Mouse (Mus musculus) 3134 (cell line): Measurements from ENCODE around the gene Wdr81.

ENCODE experiments used
- DNase-seq: peaks from one replicate; pipeline ENCODE4 v3.0.0-alpha.2; 2011; ENCODE audit warnings: low spot score; ENCODE audit not compliant: insufficient read length; ENCODE audit errors: extremely low read depth

Gene Wdr81

GRCm38 (mm10) chr11:75453991-75454930 lies at the start of gene Wdr81:
Gene Wdr81, minus strand, starts transcription at chr11:75454717.
- DNase-seq: peak; percentile 88

- DNase-seq: no peak
Observed at GRCm38 (mm10) chr11:75498126-75498525, 43.6 kb upstream of the Wdr81 start.

- DNase-seq: no peak
Observed at GRCm38 (mm10) chr11:75494296-75495049, 40.0 kb upstream of the Wdr81 start.

DNA sequence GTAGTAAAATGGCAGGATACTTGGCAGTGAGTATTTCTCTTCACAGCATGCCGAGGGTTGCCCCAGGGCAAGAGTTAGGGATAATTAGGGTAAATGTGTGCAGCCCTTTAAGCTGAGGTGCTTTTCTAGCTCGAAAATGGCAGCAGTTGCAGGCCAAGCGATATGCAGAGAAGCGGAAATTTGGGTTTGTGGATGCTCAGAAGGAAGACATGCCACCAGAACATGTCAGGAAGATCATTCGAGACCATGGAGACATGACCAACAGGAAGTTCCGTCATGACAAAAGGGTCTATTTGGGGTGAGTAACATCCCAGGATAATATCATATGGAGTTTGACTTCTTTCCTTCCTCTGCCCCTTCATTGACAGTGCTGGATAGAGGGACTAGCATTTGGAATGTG lies 33.0 kb upstream of the Wdr81 start:
- DNase-seq: no peak

GRCm38 (mm10) chr11:75486601-75487285 lies 32.2 kb upstream of the Wdr81 start, which contains the start of gene Prpf8:
Gene Prpf8, plus strand, starts transcription at chr11:75486816.
- peak; percentile 96 for DNase-seq

- no peak for DNase-seq
Observed at GRCm38 (mm10) chr11:75486192-75486591, 31.7 kb upstream of the Wdr81 start.

GRCm38 (mm10) chr11:75473376-75473775 lies 18.9 kb upstream of the Wdr81 start:
- DNase-seq: no peak

DNA sequence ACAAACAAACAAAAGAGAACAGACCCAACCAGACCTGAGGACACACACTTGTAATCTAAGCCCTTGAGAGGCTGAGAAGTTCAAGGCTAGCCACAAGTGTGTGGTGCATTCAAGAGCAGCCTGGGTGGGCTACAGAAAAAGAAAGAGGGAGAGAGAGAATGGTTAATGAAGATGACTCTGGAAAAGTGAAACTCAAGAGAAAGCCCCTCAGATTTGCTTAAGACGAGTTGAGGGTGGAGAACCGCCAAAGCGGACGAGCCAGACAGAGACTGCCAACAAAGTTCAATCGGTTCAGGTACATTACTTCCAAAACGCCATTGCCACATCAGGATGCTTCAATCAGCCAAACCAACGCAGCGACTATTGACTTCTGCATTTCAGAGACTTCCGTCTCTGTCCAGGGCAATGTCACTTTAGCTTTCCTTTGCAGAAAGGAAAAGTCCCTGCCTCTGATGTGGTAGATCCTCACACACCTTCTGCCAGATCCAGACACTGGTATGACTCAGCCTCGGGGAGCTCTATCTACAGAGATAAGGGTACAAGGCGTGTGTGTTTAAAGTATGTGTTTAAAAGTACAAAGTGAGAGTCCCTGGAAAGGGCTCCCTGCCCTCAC lies 18.1 kb upstream of the Wdr81 start:
- no peak for DNase-seq

- DNase-seq: no peak
Observed at GRCm38 (mm10) chr11:75470675-75471074, 16.2 kb upstream of the Wdr81 start.

DNA sequence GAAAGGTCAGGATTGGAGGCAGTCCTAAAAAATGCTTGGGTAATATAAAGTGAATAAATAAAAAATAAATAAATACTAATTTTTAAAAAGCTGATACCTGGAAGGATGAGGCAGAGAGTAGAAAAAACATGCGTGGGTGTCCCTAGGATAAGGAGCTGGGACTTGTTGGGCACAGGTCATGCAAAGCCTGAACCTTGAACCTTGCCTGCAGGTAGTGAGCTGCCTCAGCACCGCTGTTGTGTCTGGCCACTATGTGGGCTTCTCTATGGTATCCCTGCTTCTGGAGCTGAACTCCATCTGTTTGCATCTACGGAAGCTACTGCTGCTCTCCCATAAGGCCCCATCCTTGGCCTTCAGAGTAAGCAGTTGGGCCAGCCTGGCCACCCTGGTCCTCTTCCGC lies 14.7 kb upstream of the Wdr81 start:
- no peak for DNase-seq

- DNase-seq: no peak
Observed at GRCm38 (mm10) chr11:75468410-75468809, 13.9 kb upstream of the Wdr81 start.

- DNase-seq: no peak
Observed at GRCm38 (mm10) chr11:75467512-75468215, 13.1 kb upstream of the Wdr81 start.

GRCm38 (mm10) chr11:75466731-75467505 lies 12.4 kb upstream of the Wdr81 start:
- no peak for DNase-seq

GRCm38 (mm10) chr11:75465051-75465450 lies 10.5 kb upstream of the Wdr81 start:
- no peak for DNase-seq

DNA sequence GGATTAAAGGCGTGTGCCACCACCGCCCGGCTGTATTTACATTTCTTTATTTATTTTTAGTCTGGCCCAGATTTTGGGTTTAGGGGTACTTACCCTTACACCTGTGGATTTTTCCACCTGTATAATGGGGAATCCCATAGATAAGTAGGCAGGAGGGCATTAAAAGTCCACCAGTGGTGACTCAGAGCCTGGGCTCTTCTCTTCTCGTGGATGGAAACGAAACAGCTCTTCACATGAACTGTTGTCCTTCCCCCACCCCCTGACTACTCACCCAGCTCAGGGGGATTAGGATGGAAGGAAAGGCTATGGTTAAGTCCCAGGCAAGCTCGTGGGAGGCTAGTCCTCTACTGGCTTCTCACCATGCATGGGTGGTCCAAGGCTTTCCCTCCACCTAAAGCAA lies 9.9 kb upstream of the Wdr81 start:
- no peak for DNase-seq

DNA sequence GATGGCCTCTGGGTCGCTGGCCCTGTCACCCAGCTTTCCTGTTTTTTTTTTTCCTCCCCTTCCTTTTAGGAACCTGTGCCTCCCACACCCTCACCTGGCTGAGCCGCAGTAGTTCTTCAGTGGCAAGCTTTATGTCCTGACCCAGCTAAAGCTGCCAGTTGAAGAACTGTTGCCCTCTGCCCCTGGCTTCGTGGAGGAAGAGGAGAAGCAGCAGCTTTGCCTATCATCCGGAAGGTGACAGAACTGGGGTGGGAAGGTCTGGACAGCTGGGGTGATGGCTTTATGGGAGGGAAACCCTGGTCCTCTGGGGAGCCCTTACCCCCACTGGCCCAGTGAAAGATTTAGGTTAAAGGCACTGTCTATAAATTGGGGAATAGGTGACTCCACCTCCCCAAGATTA lies 9.1 kb upstream of the Wdr81 start:
- DNase-seq: no peak

DNA sequence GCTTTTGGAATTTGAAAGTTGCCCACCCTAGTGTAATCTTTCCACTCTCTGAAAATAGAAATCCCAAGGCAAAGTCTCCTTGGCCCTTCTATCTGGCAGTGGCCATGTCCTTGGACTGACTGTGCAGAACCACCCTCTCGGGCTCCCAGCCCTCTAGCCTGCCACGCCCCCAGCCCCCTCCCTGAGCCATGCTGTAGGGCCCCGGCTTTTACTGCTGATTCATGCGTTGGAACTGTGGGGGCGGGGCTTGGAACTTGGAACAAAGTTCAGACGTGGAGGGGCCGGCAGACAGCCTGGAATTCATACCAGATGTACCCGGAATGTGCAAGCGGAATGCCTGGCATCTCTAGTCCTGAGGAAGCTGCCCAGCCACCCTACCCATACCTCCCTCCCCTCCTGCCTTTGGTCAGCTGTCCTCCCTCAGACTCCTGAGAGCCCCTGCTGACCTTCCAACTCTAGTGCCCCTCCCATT lies 8.4 kb upstream of the Wdr81 start:
- peak; percentile 95 for DNase-seq

DNA sequence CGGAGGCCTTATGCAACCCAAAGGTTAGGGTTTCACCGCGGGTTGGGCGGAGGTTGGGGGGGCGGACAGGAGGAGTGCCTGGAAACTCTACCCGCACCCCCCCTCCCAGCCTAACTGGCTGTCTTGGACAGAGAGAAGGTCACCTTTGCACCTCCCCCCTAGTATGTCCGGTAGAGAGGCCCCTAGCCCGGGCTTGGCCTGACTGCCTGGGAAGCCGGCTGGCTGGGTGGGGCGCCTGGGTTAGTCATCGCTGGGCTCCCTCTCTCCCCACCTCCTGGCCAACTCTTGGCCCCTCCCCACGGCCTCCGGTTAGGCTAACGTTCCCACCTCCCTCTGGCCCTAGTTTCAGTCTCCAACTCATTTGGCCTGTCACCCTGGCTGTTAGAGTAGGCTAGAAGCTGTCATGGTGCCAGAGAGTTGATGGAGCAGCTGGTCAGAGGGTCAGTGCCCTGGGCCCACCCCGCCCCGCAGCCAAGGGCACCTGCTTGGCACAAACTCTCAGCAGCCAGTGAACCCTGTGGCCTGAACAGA lies 7.8 kb upstream of the Wdr81 start:
- DNase-seq: peak; percentile 93

- DNase-seq: no peak
Observed at GRCm38 (mm10) chr11:75461743-75462252, 7.3 kb upstream of the Wdr81 start.
